In the genomic region with DNA sequence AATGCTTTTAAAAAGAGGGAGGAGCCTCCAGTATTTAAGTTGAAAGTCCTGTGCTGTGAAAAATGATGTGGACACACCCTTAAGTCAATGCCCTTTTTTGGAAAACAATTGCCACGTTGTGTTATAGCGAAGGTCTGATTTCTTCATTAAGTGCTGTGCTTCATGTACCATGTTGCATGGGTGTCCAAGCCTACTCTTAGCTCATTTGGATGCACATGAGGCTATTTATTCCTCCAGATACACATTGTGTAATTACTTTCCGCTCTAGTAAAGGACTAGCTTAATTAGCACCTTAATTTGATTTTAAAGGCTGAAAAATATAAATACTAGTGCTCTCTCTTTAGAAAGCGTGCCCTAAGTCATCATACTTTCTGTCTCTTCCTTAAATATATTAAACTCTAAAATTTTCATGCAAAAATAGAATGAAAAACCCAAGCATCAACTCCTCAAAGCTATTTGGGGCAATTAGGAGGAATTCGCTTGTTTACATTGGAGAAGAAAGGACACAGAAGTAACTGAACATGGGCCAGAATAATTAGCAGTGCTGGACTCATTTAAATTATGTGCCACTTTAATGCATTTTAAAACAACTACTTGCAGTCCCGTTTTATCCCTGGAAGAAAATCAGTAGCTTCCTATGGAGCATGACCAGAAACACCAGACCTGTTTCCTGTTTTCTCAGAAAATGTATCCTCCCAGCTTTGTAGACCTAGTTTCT, we compare ENCODE assay signal across 25 mouse cellular contexts. TPM values are rescaled to one million over a fixed set of nuclear protein-coding genes. Genes with fewer than 3 reads are reported as not detected.
DNase-seq lines count a peak whose midpoint lies in the region; ATAC-seq lines count a peak whose summit lies in the region.
"Had no signal": no experiment of that assay in that cellular context is flagged by ENCODE, and none has a peak within 500 bp of the region (broad histone marks: within the 10 kb centered on the region; RNA-seq: fewer than 3 reads in every experiment).

No protein-coding gene starts in this region.

- 90% methylated on average over 6 of the region's 6 CpGs for WGBS in midbrain, embryonic 12.5 days
- 87% methylated on average over 6 of the region's 6 CpGs for WGBS in midbrain, embryonic 13.5 days
- WGBS in forebrain, embryonic 12.5 days, result 51% methylated on average over 6 of the region's 6 CpGs
- WGBS in forebrain, embryonic 15.5 days, result 29% methylated on average over 6 of the region's 6 CpGs

- peak; percentile 67 for DNase-seq in retina, postnatal 1 day
- DNase-seq: adrenal gland, postnatal 10 days; cerebellum, adult 2 months; cerebellum, postnatal 10 days; gastrocnemius, adult 2 months; gastrocnemius, postnatal 25 days had no signal

- no peaks in the 10 kb centered on the region for H3K4me1 ChIP-seq in midbrain, embryonic 12.5 days
- no peaks in the 10 kb centered on the region for H3K4me1 ChIP-seq in midbrain, embryonic 13.5 days (replicated peaks)
- no peaks in the 10 kb centered on the region; the same call in 1 of the 2 replicates for H3K4me1 ChIP-seq in forebrain, embryonic 12.5 days
- peaks cover 12% of the 10 kb centered on the region for H3K4me1 ChIP-seq in forebrain, embryonic 15.5 days
- H3K4me1 ChIP-seq: embryonic facial prominence, embryonic 10.5 days; heart, embryonic 12.5 days; hindbrain, embryonic 10.5 days; intestine, embryonic 15.5 days had no signal

- no peaks in the 10 kb centered on the region for H3K9me3 ChIP-seq in midbrain, embryonic 12.5 days
- H3K9me3 ChIP-seq in midbrain, embryonic 13.5 days, result no peaks in the 10 kb centered on the region
- no peaks in the 10 kb centered on the region for H3K9me3 ChIP-seq in forebrain, embryonic 12.5 days
- H3K9me3 ChIP-seq in forebrain, embryonic 15.5 days, result no peaks in the 10 kb centered on the region
- H3K9me3 ChIP-seq: embryonic facial prominence, embryonic 10.5 days; heart, embryonic 12.5 days; hindbrain, embryonic 10.5 days; intestine, embryonic 15.5 days had no signal

- H3K9ac ChIP-seq in midbrain, embryonic 12.5 days (replicated peaks), result no peak overlapping the region
- no peak overlapping the region for H3K9ac ChIP-seq in midbrain, embryonic 13.5 days (replicated peaks)
- no peak overlapping the region for H3K9ac ChIP-seq in forebrain, embryonic 12.5 days
- H3K9ac ChIP-seq in forebrain, embryonic 15.5 days (replicated peaks), result no peak overlapping the region
- H3K9ac ChIP-seq: heart, embryonic 12.5 days; hindbrain, embryonic 14.5 days; intestine, embryonic 15.5 days had no signal

- no peaks in the 10 kb centered on the region for H3K27me3 ChIP-seq in midbrain, embryonic 12.5 days
- H3K27me3 ChIP-seq in midbrain, embryonic 13.5 days, result no peaks in the 10 kb centered on the region
- H3K27me3 ChIP-seq in forebrain, embryonic 12.5 days, result no peaks in the 10 kb centered on the region
- no peaks in the 10 kb centered on the region for H3K27me3 ChIP-seq in forebrain, embryonic 15.5 days
- H3K27me3 ChIP-seq: heart, embryonic 12.5 days; intestine, embryonic 15.5 days had no signal

- no peaks in the 10 kb centered on the region for H3K36me3 ChIP-seq in midbrain, embryonic 12.5 days
- H3K36me3 ChIP-seq in midbrain, embryonic 13.5 days, result no peaks in the 10 kb centered on the region
- H3K36me3 ChIP-seq in forebrain, embryonic 12.5 days (replicated peaks), result no peaks in the 10 kb centered on the region
- H3K36me3 ChIP-seq in forebrain, embryonic 15.5 days, result no peaks in the 10 kb centered on the region
- H3K36me3 ChIP-seq: embryonic facial prominence, embryonic 10.5 days; heart, embryonic 12.5 days; hindbrain, embryonic 10.5 days; intestine, embryonic 15.5 days had no signal

- H3K27ac ChIP-seq in midbrain, embryonic 12.5 days (replicated peaks), result no peak overlapping the region
- H3K27ac ChIP-seq in midbrain, embryonic 13.5 days, result no peak overlapping the region
- no peak overlapping the region for H3K27ac ChIP-seq in forebrain, embryonic 12.5 days
- H3K27ac ChIP-seq in forebrain, embryonic 15.5 days (replicated peaks), result no peak overlapping the region
- H3K27ac ChIP-seq: embryonic facial prominence, embryonic 10.5 days; gastrocnemius, adult 2 months; hindbrain, embryonic 10.5 days; hindbrain, embryonic 14.5 days; intestine, embryonic 15.5 days had no signal

- no peak overlapping the region for H3K4me2 ChIP-seq in midbrain, embryonic 12.5 days (replicated peaks)
- H3K4me2 ChIP-seq in midbrain, embryonic 13.5 days (replicated peaks), result no peak overlapping the region
- H3K4me2 ChIP-seq in forebrain, embryonic 12.5 days, result no peak overlapping the region
- H3K4me2 ChIP-seq in forebrain, embryonic 15.5 days (replicated peaks), result no peak overlapping the region
- H3K4me2 ChIP-seq: heart, embryonic 12.5 days; hindbrain, embryonic 14.5 days; intestine, embryonic 15.5 days had no signal

- ATAC-seq in midbrain, embryonic 12.5 days (ENCODE audit: low FRiP score, low read depth), result peak; percentile 52; the same call in 1 of the 2 replicates
- no peak for ATAC-seq in midbrain, embryonic 13.5 days
- peak; percentile 79; the same call in 1 of the 2 replicates for ATAC-seq in forebrain, embryonic 12.5 days (ENCODE audit: low FRiP score)
- peak; percentile 83 for ATAC-seq in forebrain, embryonic 15.5 days (replicated peaks)
- no peak for ATAC-seq in cerebellum, adult (ENCODE audit: insufficient number of reproducible peaks, low FRiP score, low TSS enrichment)
- no peak for ATAC-seq in erythroblast, adult 5-6 weeks (replicated peaks; ENCODE audit: low FRiP score, poor library complexity, severe bottlenecking)
- ATAC-seq: intestine, embryonic 15.5 days had no signal

- no peak overlapping the region for H3K4me3 ChIP-seq in midbrain, embryonic 12.5 days
- H3K4me3 ChIP-seq in midbrain, embryonic 13.5 days (replicated peaks), result no peak overlapping the region
- no peak overlapping the region for H3K4me3 ChIP-seq in forebrain, embryonic 12.5 days (replicated peaks)
- no peak overlapping the region for H3K4me3 ChIP-seq in forebrain, embryonic 15.5 days
- H3K4me3 ChIP-seq: embryonic facial prominence, embryonic 10.5 days; erythroblast, embryonic 14.5 days; gastrocnemius, adult 2 months; heart, embryonic 12.5 days; hindbrain, embryonic 10.5 days; intestine, embryonic 15.5 days had no signal

RNA-seq across cellular contexts. Expression of gene Zfp800, which starts 27.7 kb away (rescaled TPM):
- polyA plus RNA-seq in midbrain, embryonic 12.5 days (2016; fragmentation: Nextera tagmentation; extraction: Ambion mirVana), result 36.8 and 40.3 TPM in 2 replicates
- 24.1 and 28.6 TPM in 2 replicates for polyA plus RNA-seq in midbrain, embryonic 13.5 days (2015; fragmentation: Nextera tagmentation; extraction: Ambion mirVana)
- polyA plus RNA-seq in forebrain, embryonic 12.5 days (2016; fragmentation: Nextera tagmentation; extraction: Ambion mirVana), result 28.1 and 28.4 TPM in 2 replicates
- polyA plus RNA-seq in forebrain, embryonic 15.5 days (2015; fragmentation: Nextera tagmentation; extraction: Ambion mirVana), result 20.8 and 23.1 TPM in 2 replicates
- 19.2 and 32.8 TPM in 2 replicates for total RNA-seq in erythroblast, adult 5-6 weeks (2015; ENCODE audit: low replicate concordance)
- 31.1 and 42.8 TPM in 2 replicates for total RNA-seq in erythroblast, adult 5-6 weeks (2017; ENCODE audit: low replicate concordance)

RNA-seq across cellular contexts. Expression of gene Arf5, which starts 53.2 kb away (rescaled TPM):
- polyA plus RNA-seq in midbrain, embryonic 12.5 days (2016; fragmentation: Nextera tagmentation; extraction: Ambion mirVana), result 318 and 320 TPM in 2 replicates
- polyA plus RNA-seq in midbrain, embryonic 13.5 days (2015; fragmentation: Nextera tagmentation; extraction: Ambion mirVana), result 357 and 363 TPM in 2 replicates
- 288 and 291 TPM in 2 replicates for polyA plus RNA-seq in forebrain, embryonic 12.5 days (2016; fragmentation: Nextera tagmentation; extraction: Ambion mirVana)
- 414 and 439 TPM in 2 replicates for polyA plus RNA-seq in forebrain, embryonic 15.5 days (2015; fragmentation: Nextera tagmentation; extraction: Ambion mirVana)
- 175 and 190 TPM in 2 replicates for total RNA-seq in erythroblast, adult 5-6 weeks (2015; ENCODE audit: low replicate concordance)
- total RNA-seq in erythroblast, adult 5-6 weeks (2017; ENCODE audit: low replicate concordance), result 211 and 230 TPM in 2 replicates

RNA-seq across cellular contexts. Expression of gene Fscn3, which starts 57.5 kb away (rescaled TPM):
- not detected in 2 replicates for polyA plus RNA-seq in midbrain, embryonic 12.5 days (2016; fragmentation: Nextera tagmentation; extraction: Ambion mirVana)
- 0.16 TPM in 1 of 2 replicates, not detected in the other for polyA plus RNA-seq in midbrain, embryonic 13.5 days (2015; fragmentation: Nextera tagmentation; extraction: Ambion mirVana)
- not detected in 2 replicates for polyA plus RNA-seq in forebrain, embryonic 12.5 days (2016; fragmentation: Nextera tagmentation; extraction: Ambion mirVana)
- not detected in 2 replicates for polyA plus RNA-seq in forebrain, embryonic 15.5 days (2015; fragmentation: Nextera tagmentation; extraction: Ambion mirVana)
- 0.77 TPM in 1 of 2 replicates, not detected in the other for total RNA-seq in erythroblast, adult 5-6 weeks (2015; ENCODE audit: low replicate concordance)
- 0.09 TPM in 1 of 2 replicates, not detected in the other for total RNA-seq in erythroblast, adult 5-6 weeks (2017; ENCODE audit: low replicate concordance)
- total RNA-seq: adrenal gland, postnatal 4 days; ES-E14; gastrocnemius, adult 2 months; gastrocnemius, postnatal 25 days; granulocyte monocyte progenitor cell, adult 5-6 weeks; heart, adult 8-10 months; heart, postnatal 25 days had no signal
- polyA plus RNA-seq: embryonic facial prominence, embryonic 10.5 days; embryonic facial prominence, embryonic 14.5 days; erythroblast, embryonic 14.5 days; heart, embryonic 12.5 days; heart, embryonic 16.5 days; hindbrain, embryonic 10.5 days; hindbrain, embryonic 14.5 days; intestine, embryonic 15.5 days had no signal

RNA-seq across cellular contexts. Expression of gene Gcc1, which starts 58.1 kb away (rescaled TPM):
- 15.3 and 16.1 TPM in 2 replicates for polyA plus RNA-seq in midbrain, embryonic 12.5 days (2016; fragmentation: Nextera tagmentation; extraction: Ambion mirVana)
- polyA plus RNA-seq in midbrain, embryonic 13.5 days (2015; fragmentation: Nextera tagmentation; extraction: Ambion mirVana), result 13.2 and 14.2 TPM in 2 replicates
- 14.8 and 16.2 TPM in 2 replicates for polyA plus RNA-seq in forebrain, embryonic 12.5 days (2016; fragmentation: Nextera tagmentation; extraction: Ambion mirVana)
- 14.6 and 15.9 TPM in 2 replicates for polyA plus RNA-seq in forebrain, embryonic 15.5 days (2015; fragmentation: Nextera tagmentation; extraction: Ambion mirVana)
- 8.4 and 8.5 TPM in 2 replicates for total RNA-seq in erythroblast, adult 5-6 weeks (2015; ENCODE audit: low replicate concordance)
- 19.5 and 22.2 TPM in 2 replicates for total RNA-seq in erythroblast, adult 5-6 weeks (2017; ENCODE audit: low replicate concordance)

Comparison
In these comparisons a context has a peak if more than half of its experiments do, and no peak if none do; other contexts are left out.
1. ATAC-seq: peak in midbrain, embryonic 12.5 days (single experiment), forebrain, embryonic 12.5 days (single experiment) and forebrain, embryonic 15.5 days (single experiment); none in midbrain, embryonic 13.5 days (single experiment), cerebellum, adult (single experiment) and erythroblast, adult 5-6 weeks (single experiment).